Mouse (Mus musculus) embryonic facial prominence, embryonic 11.5 days (tissue): Measurements from ENCODE around the gene Tcf25. TPM values are rescaled to one million over a fixed set of nuclear protein-coding genes. Genes with fewer than 3 reads are reported as not detected.
"Not testable (repeated sequence)": the region's sequence is repeated elsewhere in the genome, so short reads cannot be mapped to it uniquely, and the experiment has no call there.

ENCODE experiments used
- ATAC-seq: fragments of 200-750 bp; cut with Nextera tagmentation; replicated peaks from 2 replicates; pipeline ENCODE4 v1.8.0; 2017; ENCODE audit warnings: low read depth; ENCODE audit not compliant: insufficient number of reproducible peaks, low FRiP score, low TSS enrichment
- DNase-seq: peaks from one replicate; pipeline ENCODE4 v3.0.0-alpha.2; 2015; ENCODE audit warnings: low spot score
- H3K27ac ChIP-seq: fragments of 300-500 bp; sonication (generic); replicated peaks from 2 replicates; pipeline ENCODE4 v1.5.1; 2014; ENCODE audit warnings: mild to moderate bottlenecking, low read depth, low read length, control low read depth
- H3K27me3 ChIP-seq: fragments of 300-500 bp; sonication (generic); 2 replicates; pipeline ENCODE4 v1.6.1; 2014; ENCODE audit warnings: mild to moderate bottlenecking, low read length, moderate library complexity, mixed read lengths; ENCODE audit not compliant: control insufficient read depth, insufficient read depth
- H3K36me3 ChIP-seq: fragments of 300-500 bp; sonication (generic); replicated peaks from 2 replicates; pipeline ENCODE4 v1.6.1; 2014; ENCODE audit warnings: low read depth, mild to moderate bottlenecking, low read length, moderate library complexity, mixed read lengths; ENCODE audit not compliant: control insufficient read depth, insufficient read depth
- H3K4me1 ChIP-seq: fragments of 300-500 bp; sonication (generic); 2 replicates; pipeline ENCODE4 v1.6.1; 2014; ENCODE audit warnings: low read length, mixed read lengths; ENCODE audit not compliant: control insufficient read depth, insufficient read depth
- H3K4me2 ChIP-seq: fragments of 300-500 bp; sonication (generic); 2 replicates; pipeline ENCODE4 v1.6.1; 2014; ENCODE audit warnings: low read depth, mild to moderate bottlenecking, control low read depth, low read length, moderate library complexity
- H3K4me3 ChIP-seq: fragments of 300-500 bp; sonication (generic); 2 replicates; pipeline ENCODE4 v1.5.1; 2014; ENCODE audit warnings: low read depth, low read length, control low read depth
- H3K9ac ChIP-seq: fragments of 300-500 bp; sonication (generic); replicated peaks from 2 replicates; pipeline ENCODE4 v1.6.1; 2014; ENCODE audit warnings: mild to moderate bottlenecking, control low read depth, low read length
- H3K9me3 ChIP-seq: fragments of 300-500 bp; sonication (generic); replicated peaks from 2 replicates; pipeline ENCODE4 v1.6.1; 2016; ENCODE audit warnings: mild to moderate bottlenecking, low read length, inconsistent platforms, mixed read lengths; ENCODE audit not compliant: control insufficient read depth
- WGBS: fragments of 180-500 bp; shearing (Covaris S2); extraction: QIAGEN DNeasy Blood & Tissue Kit; methylation state at CpG from one replicate; pipeline ENCODE4 v1.1.7; 2014; 5-methylcytosine and 5-hydroxymethylcytosine counted together
- polyA plus RNA-seq: library from polyadenylated mRNA; unstranded; fragments of >200 nt; fragmentation: Nextera tagmentation; extraction: Ambion mirVana; gene quantifications from 2 replicates; pipeline ENCODE4 v1.2.1, GENCODE M21; 2014

The Tcf25 gene
- polyA plus RNA-seq, 1 experiment from 2014 or later, result 151 TPM

DNA sequence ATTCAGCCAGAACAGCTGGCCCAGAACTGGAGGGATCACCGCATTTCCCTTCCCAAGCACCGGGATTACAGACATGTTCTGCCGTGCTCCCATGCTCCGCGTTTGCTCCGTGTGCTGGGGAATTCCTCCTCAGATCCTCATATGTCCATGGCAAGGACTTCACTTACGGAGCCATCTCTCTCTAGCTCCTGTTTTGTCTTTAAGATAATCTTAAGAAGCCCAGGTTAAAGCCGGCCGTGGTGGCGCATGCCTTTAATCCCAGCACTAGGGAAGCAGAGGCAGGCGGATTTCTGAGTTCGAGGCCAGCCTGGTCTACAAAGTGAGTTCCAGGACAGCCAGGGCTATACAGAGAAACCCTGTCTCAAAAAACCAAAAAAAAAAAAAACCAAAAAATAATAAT is 78.2 kb downstream of the Tcf25 start:
- H3K36me3 ChIP-seq, H3K4me1 ChIP-seq, H3K27ac ChIP-seq, H3K9ac ChIP-seq, H3K4me2 ChIP-seq, ATAC-seq, H3K27me3 ChIP-seq, H3K4me3 ChIP-seq, H3K9me3 ChIP-seq, DNase-seq: not testable (repeated sequence)
- 96% methylated on average over 12 of the region's 12 CpGs for WGBS

GRCm38 (mm10) chr8:123452149-123452548 is 78.6 kb downstream of the Tcf25 start:
- H3K9ac ChIP-seq, result no peak overlapping the region
- H3K4me2 ChIP-seq, result no peak overlapping the region
- no peaks in the 10 kb centered on the region for H3K27me3 ChIP-seq
- no peaks in the 10 kb centered on the region for H3K9me3 ChIP-seq
- no peaks in the 10 kb centered on the region for H3K4me1 ChIP-seq
- H3K27ac ChIP-seq, result no peak overlapping the region
- 83% methylated on average over 4 of the region's 4 CpGs for WGBS
- ATAC-seq (no peak), DNase-seq (no peak)
- H3K4me3 ChIP-seq, result no peak overlapping the region
- no peaks in the 10 kb centered on the region for H3K36me3 ChIP-seq

- Histone ChIP-seq H3K4me1 (no peaks in the 10 kb centered on the region), H3K27me3 (no peaks in the 10 kb centered on the region), H3K4me2 (no peak overlapping the region), H3K9me3 (no peaks in the 10 kb centered on the region), H3K27ac (no peak overlapping the region), H3K4me3 (no peak overlapping the region), H3K9ac (no peak overlapping the region), H3K36me3 (no peaks in the 10 kb centered on the region; the same call in 1 of the 2 replicates)
- no peak for DNase-seq
- WGBS, result 84% methylated on average over 7 of the region's 7 CpGs
- ATAC-seq, result no peak
These were observed 79.7 kb downstream of the Tcf25 start for GRCm38 (mm10) chr8:123453291-123453690.

Other genes starting within 250 kb of the Tcf25 start
- gene Sult5a1, start 215.4 kb upstream of the Tcf25 start, polyA plus RNA-seq, result 8.4 and 10.2 TPM in 2 replicates
- 5.5 TPM in 2 replicates for gene Dpep1, start 187.5 kb upstream of the Tcf25 start, polyA plus RNA-seq
- 91.0 and 93.2 TPM in 2 replicates for gene Chmp1a, start 161.0 kb upstream of the Tcf25 start, polyA plus RNA-seq
- gene Spata33, start 160.9 kb upstream of the Tcf25 start, polyA plus RNA-seq, result 4.5 and 4.8 TPM in 2 replicates
- 29.9 and 34.5 TPM in 2 replicates for gene Cdk10, start 148.9 kb upstream of the Tcf25 start, polyA plus RNA-seq
- gene Spata2l, start 137.5 kb upstream of the Tcf25 start, polyA plus RNA-seq, result 1.1 and 1.5 TPM in 2 replicates
- 14.5 and 17.8 TPM in 2 replicates for gene Zfp276, start 119.6 kb upstream of the Tcf25 start, polyA plus RNA-seq
- gene Vps9d1, start 119.4 kb upstream of the Tcf25 start, polyA plus RNA-seq, result 15.6 and 21.7 TPM in 2 replicates
- 29.5 and 34.6 TPM in 2 replicates for gene Fanca, start 55.2 kb upstream of the Tcf25 start, polyA plus RNA-seq
- gene Spire2, start 41.0 kb upstream of the Tcf25 start, polyA plus RNA-seq, result 3.1 and 3.4 TPM in 2 replicates
- not detected in 2 replicates for gene Mc1r, start 33.4 kb downstream of the Tcf25 start, polyA plus RNA-seq
- 199 and 248 TPM in 2 replicates for gene Tubb3, start 37.7 kb downstream of the Tcf25 start, polyA plus RNA-seq
- 38.8 and 39.6 TPM in 2 replicates for gene Def8, start 49.8 kb downstream of the Tcf25 start, polyA plus RNA-seq
- gene Afg3l1, start 104.2 kb downstream of the Tcf25 start, polyA plus RNA-seq, result 32.2 and 33.2 TPM in 2 replicates
- gene Dbndd1, start 141.7 kb downstream of the Tcf25 start, polyA plus RNA-seq, result 12.1 and 13.5 TPM in 2 replicates
- gene Gas8, start 145.1 kb downstream of the Tcf25 start, polyA plus RNA-seq, result 41.3 and 42.0 TPM in 2 replicates